Mouse (Mus musculus): ENCODE measurements around the gene Oser1. TPM values are rescaled to one million over a fixed set of nuclear protein-coding genes. Genes with fewer than 3 reads are reported as not detected.

The Oser1 gene
- total RNA-seq, 2 experiments from 2014 or later: 20.2 to 21.4 TPM

DNA sequence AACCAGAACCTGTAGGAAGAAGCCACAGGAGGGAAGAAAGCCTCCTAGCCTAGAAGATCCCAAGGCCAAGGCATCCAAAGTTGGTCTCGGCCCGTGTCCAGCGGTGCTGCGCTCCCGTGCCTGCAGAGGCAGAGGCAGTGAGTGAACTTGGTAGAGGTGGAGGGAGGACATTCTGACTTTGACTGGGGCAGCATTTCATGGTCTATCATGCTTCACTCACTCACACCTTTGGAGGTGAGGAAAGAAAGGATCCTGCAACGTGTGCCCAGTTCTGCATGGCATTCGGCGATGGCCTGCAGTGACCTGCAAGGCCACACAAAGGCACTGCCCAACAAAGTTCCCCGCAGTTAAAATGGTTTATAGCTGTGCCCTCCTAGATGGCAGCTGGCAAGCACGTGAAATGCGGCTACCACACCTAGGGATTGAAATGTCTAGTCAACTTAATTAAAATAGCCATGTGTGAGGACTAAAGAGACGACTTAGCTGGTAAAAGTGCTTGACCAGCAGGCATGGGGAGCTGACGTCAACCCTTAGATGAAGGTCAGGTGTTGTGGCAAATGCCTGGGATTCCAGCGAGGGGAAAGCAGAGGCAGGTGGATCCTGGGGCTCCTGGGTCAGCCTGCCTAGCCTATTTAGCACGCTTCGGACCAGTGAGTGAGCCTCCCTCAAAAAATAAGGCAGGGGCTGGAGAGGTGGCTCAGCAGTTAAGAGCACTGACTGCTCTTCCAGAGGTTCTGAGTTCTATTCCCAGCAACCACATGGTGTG, 63.5 kb downstream of the Oser1 start:
- no peak for DNase-seq (ENCODE audit: low spot score in 2 of 2)

- DNase-seq (ENCODE audit: low spot score in 2 of 2): no peak
Measured at GRCm38 (mm10) chr2:163359253-163359652, 65.2 kb downstream of the Oser1 start.

DNA sequence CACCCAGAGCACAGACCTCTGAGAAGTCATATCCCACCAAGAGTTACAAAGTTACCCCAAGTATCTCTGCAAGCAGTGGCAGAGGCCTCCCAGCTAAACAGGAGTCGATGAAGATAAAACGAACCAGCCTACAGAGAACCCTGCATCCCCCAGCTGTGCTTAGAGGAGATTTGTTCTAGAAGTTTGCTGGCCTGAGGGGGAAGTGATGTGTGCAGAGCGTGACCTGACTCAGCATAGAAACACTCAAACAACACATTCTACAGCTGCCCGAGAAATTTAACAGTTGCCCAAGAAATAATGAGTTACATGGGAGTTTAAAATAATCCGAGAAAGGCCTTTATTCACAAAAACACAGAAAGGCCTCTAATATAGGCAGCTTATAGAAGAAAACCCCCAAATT, 65.8 kb downstream of the Oser1 start:
- DNase-seq (ENCODE audit: low spot score in 2 of 2): no peak

DNA sequence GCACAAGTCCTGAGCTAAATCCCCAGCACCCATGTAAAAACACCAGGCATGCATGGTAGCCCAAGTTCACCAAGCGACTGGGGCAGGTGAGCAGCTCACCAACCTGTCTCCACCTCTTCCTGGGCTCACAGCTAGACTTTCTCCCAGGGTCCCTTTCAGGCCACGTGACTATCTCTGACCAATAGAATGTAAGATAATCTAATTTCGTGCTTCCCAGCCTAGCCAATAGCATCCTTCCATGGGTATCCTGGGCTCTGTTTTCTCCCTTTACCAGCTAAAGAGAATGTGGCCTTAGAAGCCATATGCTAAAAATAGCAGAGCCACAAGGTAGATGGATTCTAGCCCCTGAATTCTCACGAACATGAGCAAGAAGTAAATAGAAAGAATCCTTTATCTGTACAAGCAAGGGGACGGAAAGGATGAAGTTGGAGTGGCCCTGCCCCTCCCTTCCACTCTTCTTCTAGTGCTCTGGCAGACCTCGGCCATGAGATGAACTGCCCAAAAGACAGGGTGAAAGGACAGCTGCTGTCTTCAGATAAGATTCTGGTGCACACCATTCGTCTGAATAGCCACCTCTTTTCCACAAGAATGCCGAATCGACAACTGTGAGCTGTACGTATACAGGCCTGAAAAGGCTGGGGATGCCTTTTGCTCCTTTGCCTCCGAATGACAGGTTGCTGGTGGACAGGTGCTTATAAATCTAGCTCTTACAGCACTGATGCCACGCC, 68.2 kb downstream of the Oser1 start:
- no peak for DNase-seq (ENCODE audit: low spot score in 2 of 2)

Other genes with a start within 250 kb of the Oser1 start
- gene Tox2, start 221.6 kb downstream of the Oser1 start, total RNA-seq (2021): 10 to 100 TPM; 27.3 to 27.8 TPM
- under 1 TPM; 0.25 to 0.27 TPM for gene Jph2, start 26.7 kb downstream of the Oser1 start, total RNA-seq (2021)
- gene Gdap1l1, start 13.8 kb upstream of the Oser1 start, total RNA-seq (2021): 10 to 100 TPM; 68.2 to 78.1 TPM
- gene Fitm2, start 47.9 kb upstream of the Oser1 start, total RNA-seq (2021): 10 to 100 TPM; 20.1 to 21.9 TPM
- gene R3hdml, start 67.6 kb upstream of the Oser1 start, total RNA-seq (2021): not detected
- not detected for gene Hnf4a, start 82.1 kb upstream of the Oser1 start, total RNA-seq (2021)
- gene Ttpal, start 177.6 kb upstream of the Oser1 start, total RNA-seq (2021): 10 to 100 TPM; 51.4 to 53.1 TPM
- 100 to 1,000 TPM; 186 to 193 TPM for gene Serinc3, start 220.4 kb upstream of the Oser1 start, total RNA-seq (2021)
- 100 to 1,000 TPM in 1 of 2 experiments, 10 to 100 TPM in 1; 98.0 to 101 TPM for gene Pkig, start 233.7 kb upstream of the Oser1 start, total RNA-seq (2021)

Data from layer of hippocampus, adult 18-20 months (tissue).